Mouse (Mus musculus) stomach, embryonic 14.5 days (tissue): ENCODE data around the gene Shbg. TPM values are rescaled to one million over a fixed set of nuclear protein-coding genes. Genes with fewer than 3 reads are reported as not detected.
"Not testable (repeated sequence)": the region's sequence is repeated elsewhere in the genome, so short reads cannot be mapped to it uniquely, and the experiment has no call there.

ENCODE experiments used
- ATAC-seq: fragments of 200-750 bp; cut with Nextera tagmentation; 2 replicates; pipeline ENCODE4 v1.8.0; 2017; ENCODE audit warnings: low read depth, moderate TSS enrichment; ENCODE audit not compliant: insufficient number of reproducible peaks, insufficient read depth, low FRiP score
- H3K27ac ChIP-seq: fragments of 300-500 bp; sonication (generic); 2 replicates; pipeline ENCODE4 v1.5.1; 2014; ENCODE audit warnings: mild to moderate bottlenecking, low read length, moderate library complexity, mixed read lengths
- H3K27me3 ChIP-seq: fragments of 300-500 bp; sonication (generic); 2 replicates; pipeline ENCODE4 v1.6.1; 2014; ENCODE audit warnings: low read length, control low read depth, mixed read lengths; ENCODE audit not compliant: control insufficient read depth, insufficient read depth
- H3K36me3 ChIP-seq: fragments of 300-500 bp; sonication (generic); 2 replicates; pipeline ENCODE4 v1.6.1; 2014; ENCODE audit warnings: mild to moderate bottlenecking, control low read depth, low read length, moderate library complexity, mixed read lengths; ENCODE audit not compliant: control insufficient read depth, insufficient read depth
- H3K4me1 ChIP-seq: fragments of 300-500 bp; sonication (generic); 2 replicates; pipeline ENCODE4 v1.6.1; 2014; ENCODE audit warnings: low read length, control low read depth, mixed read lengths; ENCODE audit not compliant: control insufficient read depth, insufficient read depth
- H3K4me2 ChIP-seq: fragments of 300-500 bp; sonication (generic); replicated peaks from 2 replicates; pipeline ENCODE4 v1.6.1; 2014; ENCODE audit warnings: low read depth, low read length, control low read depth
- H3K4me3 ChIP-seq: fragments of 300-500 bp; sonication (generic); 2 replicates; pipeline ENCODE4 v1.5.1; 2014; ENCODE audit warnings: low read depth, low read length, control low read depth
- H3K9ac ChIP-seq: fragments of 300-500 bp; sonication (generic); replicated peaks from 2 replicates; pipeline ENCODE4 v1.6.1; 2014; ENCODE audit warnings: low read depth, mild to moderate bottlenecking, control low read depth, low read length, moderate library complexity, mixed read lengths
- H3K9me3 ChIP-seq: fragments of 300-500 bp; sonication (generic); 2 replicates; pipeline ENCODE4 v1.6.1; 2016; ENCODE audit warnings: low read depth, low read length, control low read depth; ENCODE audit not compliant: control insufficient read depth
- WGBS: fragments of 180-500 bp; shearing (Covaris S2); extraction: QIAGEN DNeasy Blood & Tissue Kit; methylation state at CpG from one replicate; pipeline ENCODE4 v1.1.7; 2014; 5-methylcytosine and 5-hydroxymethylcytosine counted together
- polyA plus RNA-seq: library from polyadenylated mRNA; unstranded; fragments of >200 nt; fragmentation: Nextera tagmentation; extraction: Ambion mirVana; gene quantifications from 2 replicates; pipeline ENCODE4 v1.2.1, GENCODE M21; 2014

Gene Shbg
- polyA plus RNA-seq, 1 experiment from 2014 or later = not detected

DNA sequence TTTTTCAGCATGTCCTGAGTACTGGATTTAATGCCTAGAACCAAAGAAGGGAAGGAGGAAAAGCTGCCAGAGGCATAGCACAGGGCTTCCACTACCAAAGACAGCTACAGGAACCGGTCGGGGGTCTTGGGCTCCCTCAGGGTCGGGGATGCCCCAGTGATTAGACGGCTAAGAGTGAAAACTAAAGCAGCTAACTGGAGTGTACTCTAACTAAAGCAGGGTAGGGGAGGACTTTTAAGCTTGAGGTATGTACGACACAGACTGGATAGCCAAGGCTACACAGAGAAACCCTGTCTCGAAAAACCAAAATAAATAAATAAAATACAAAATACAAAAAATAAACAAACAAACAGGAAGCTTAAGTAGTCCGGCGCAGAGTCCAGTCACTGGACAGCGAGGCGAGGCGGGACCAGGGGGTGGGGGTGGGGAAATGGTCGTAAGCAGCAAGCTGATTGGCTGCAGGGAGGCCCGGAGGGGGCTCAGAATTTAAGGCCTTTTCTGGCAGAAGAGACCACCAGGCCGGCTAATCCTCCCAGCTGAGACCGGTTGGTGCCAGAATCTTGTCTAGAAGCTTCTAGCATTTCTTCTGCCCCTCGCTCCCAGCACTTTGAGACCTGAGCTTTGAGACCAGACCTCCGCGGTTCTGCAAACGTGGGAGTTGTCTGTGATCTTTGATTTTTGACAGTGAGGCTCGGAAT is 4.0 kb upstream of the Shbg start, which contains the start of gene Sat2:
Sat2 (plus strand) TSS at position 454 of the 698 bp plus-strand sequence.
- H3K4me2 ChIP-seq = peak within 1 kb of the TSS; percentile 72
- no peaks in the 10 kb centered on the region for H3K9me3 ChIP-seq
- WGBS = 2% methylated on average over 20 of the region's 20 CpGs
- H3K36me3 ChIP-seq = no peaks in the 10 kb centered on the region
- peak within 1 kb of the TSS; percentile 59 for H3K9ac ChIP-seq
- H3K27ac ChIP-seq = peak within 1 kb of the TSS; percentile 46; the same call in 1 of the 2 replicates
- ATAC-seq = peak; percentile 86
- H3K4me3 ChIP-seq = peak within 1 kb of the TSS; percentile 39
- 0 out of 2 replicates have a peak, but pooled peaks cover 2% of the 10 kb centered on the region for H3K4me1 ChIP-seq
- H3K27me3 ChIP-seq = no peaks in the 10 kb centered on the region

GRCm38 (mm10) chr11:69620394-69621081 is 2.8 kb upstream of the Shbg start:
- WGBS = 76% methylated on average over 7 of the region's 7 CpGs
- ATAC-seq = no peak
- Histone ChIP-seq H3K9ac (no peak overlapping the region), H3K9me3 (no peaks in the 10 kb centered on the region), H3K4me3 (no peak overlapping the region), H3K4me1 (0 out of 2 replicates have a peak, but pooled peaks cover 2% of the 10 kb centered on the region), H3K27ac (no peak overlapping the region), H3K4me2 (no peak overlapping the region), H3K36me3 (no peaks in the 10 kb centered on the region), H3K27me3 (no peaks in the 10 kb centered on the region)

DNA sequence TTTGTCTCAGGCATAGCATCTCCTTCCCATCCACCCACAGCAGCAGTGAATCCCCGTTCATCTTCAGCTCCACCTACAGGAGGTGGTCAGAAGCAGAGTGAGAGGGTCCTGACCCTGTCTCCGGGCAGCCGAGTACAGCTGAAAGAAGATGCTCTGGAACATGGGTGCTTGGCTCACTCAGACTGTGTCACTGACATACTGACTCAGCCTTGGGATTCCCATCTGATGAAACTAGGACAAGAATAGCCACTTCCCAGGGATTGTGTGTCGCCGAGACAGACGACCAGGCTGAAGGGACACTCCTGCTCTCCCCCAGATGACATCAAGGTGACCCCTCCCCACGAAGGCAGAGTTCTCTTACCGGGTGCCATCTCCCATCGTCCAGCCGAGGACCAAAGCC is 924 bp downstream of the Shbg start:
- Histone ChIP-seq H3K4me1 (no peaks in the 10 kb centered on the region), H3K27ac (no peak overlapping the region), H3K27me3 (no peaks in the 10 kb centered on the region), H3K4me3 (no peak overlapping the region), H3K9me3 (no peaks in the 10 kb centered on the region), H3K4me2 (no peak overlapping the region), H3K9ac (no peak overlapping the region), H3K36me3 (no peaks in the 10 kb centered on the region)
- 44% methylated on average over 10 of the region's 10 CpGs for WGBS
- ATAC-seq = no peak

GRCm38 (mm10) chr11:69614257-69614588 is 3.5 kb downstream of the Shbg start:
- 52% methylated on average over 11 of the region's 11 CpGs for WGBS
- not testable (repeated sequence) for H3K27me3 ChIP-seq, H3K4me1 ChIP-seq, ATAC-seq, H3K9ac ChIP-seq, H3K9me3 ChIP-seq, H3K36me3 ChIP-seq, H3K27ac ChIP-seq, H3K4me3 ChIP-seq, H3K4me2 ChIP-seq

DNA sequence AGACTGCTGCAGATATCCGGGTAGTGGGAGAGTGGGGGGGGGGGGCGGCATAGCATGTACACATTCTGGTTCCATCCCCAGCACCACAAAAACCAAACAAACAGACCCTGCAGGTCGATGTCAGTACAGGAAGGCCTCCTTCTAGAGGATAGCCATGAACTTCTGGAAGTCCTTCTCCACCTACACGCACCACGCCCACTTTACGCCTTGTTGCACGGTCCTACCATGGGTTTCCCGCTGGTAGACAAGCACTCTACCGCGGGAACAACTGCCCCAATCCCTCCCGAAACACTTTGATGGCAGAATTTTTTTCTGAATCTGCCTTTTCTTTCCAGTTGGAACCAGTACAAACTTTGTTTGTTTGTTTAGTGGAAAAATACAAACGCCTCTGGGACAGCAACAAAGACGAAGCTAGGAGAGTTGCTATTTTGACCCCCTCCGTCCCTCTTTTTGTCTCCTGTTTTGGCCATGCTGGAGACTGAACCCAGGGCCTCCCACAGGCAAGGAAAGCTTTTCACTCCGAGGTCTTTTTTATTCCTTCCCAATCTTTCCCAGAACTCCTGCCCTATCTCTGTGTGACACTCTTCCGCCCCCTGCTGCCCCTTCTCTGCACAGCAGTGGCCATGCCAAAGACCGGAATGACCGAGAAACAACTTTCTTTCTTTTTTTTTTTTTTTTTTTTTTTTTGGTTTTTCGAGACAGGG is 4.0 kb downstream of the Shbg start:
- Histone ChIP-seq H3K9ac (no peak overlapping the region), H3K36me3 (no peaks in the 10 kb centered on the region), H3K4me1 (no peaks in the 10 kb centered on the region), H3K27ac (no peak overlapping the region), H3K27me3 (no peaks in the 10 kb centered on the region), H3K4me2 (no peak overlapping the region; the same call in 1 of the 2 replicates), H3K9me3 (no peaks in the 10 kb centered on the region), H3K4me3 (no peak overlapping the region)
- ATAC-seq = peak; percentile 67; the same call in 1 of the 2 replicates
- 12% methylated on average over 18 of the region's 19 CpGs for WGBS

DNA sequence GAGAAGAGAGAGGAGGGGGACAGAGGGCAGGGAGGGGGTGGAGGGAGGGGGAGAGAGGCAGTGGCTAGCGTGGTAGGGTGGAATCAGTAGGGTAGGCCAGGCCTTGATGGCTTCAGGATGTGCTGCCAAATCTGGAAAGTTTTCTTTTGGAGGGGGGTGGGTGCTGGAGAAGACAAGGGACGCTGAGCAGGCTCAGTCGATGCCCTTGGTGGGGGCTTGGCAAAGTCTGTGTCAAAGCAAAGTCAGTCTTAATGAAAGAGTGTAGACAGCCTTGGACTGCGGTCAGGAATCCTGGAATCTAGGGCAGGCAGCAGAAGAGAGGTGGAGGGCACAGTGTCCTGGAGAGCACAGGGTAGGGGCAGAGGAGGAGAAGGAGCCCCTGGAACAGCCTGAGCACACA is 6.8 kb downstream of the Shbg start:
- no peaks in the 10 kb centered on the region for H3K9me3 ChIP-seq
- no peaks in the 10 kb centered on the region for H3K27me3 ChIP-seq
- no peak overlapping the region for H3K4me3 ChIP-seq
- ATAC-seq = no peak
- no peaks in the 10 kb centered on the region for H3K36me3 ChIP-seq
- H3K27ac ChIP-seq = no peak overlapping the region
- no peaks in the 10 kb centered on the region for H3K4me1 ChIP-seq
- H3K9ac ChIP-seq = no peak overlapping the region
- 50% methylated on average over 4 of the region's 4 CpGs for WGBS
- no peak overlapping the region for H3K4me2 ChIP-seq

- 60% methylated on average over 7 of the region's 7 CpGs for WGBS
- ATAC-seq = no peak
- H3K27ac ChIP-seq = no peak overlapping the region
- no peaks in the 10 kb centered on the region for H3K9me3 ChIP-seq
- no peaks in the 10 kb centered on the region for H3K36me3 ChIP-seq
- no peak overlapping the region for H3K4me3 ChIP-seq
- no peak overlapping the region for H3K4me2 ChIP-seq
- no peaks in the 10 kb centered on the region for H3K27me3 ChIP-seq
- 0 out of 2 replicates have a peak, but pooled peaks cover 3% of the 10 kb centered on the region for H3K4me1 ChIP-seq
- H3K9ac ChIP-seq = no peak overlapping the region
These were observed 8.3 kb downstream of the Shbg start for GRCm38 (mm10) chr11:69609416-69609815.

DNA sequence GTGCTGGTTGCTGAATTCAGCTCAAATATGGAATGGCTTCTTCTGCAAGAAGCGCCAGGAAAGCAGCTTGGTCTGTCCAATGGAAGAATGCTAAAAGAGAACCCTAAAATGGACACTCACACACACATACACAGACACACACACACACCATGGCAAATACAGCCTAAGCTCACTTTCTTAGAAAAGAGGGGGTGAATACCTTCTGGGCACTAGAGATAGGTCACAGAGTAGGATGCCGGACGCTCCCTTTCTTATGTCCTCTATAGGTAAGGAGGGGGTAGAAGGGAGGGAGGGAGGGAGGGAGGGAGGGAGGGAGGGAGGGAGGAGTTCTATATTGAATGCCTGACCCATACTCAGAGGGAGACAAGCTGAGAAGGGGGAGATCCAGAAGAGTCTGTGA is 9.2 kb downstream of the Shbg start:
- no peak for ATAC-seq
- H3K9ac ChIP-seq = no peak overlapping the region
- 93% methylated on average over 3 of the region's 3 CpGs for WGBS
- H3K27ac ChIP-seq = no peak overlapping the region
- H3K4me3 ChIP-seq = no peak overlapping the region
- no peaks in the 10 kb centered on the region for H3K36me3 ChIP-seq
- no peaks in the 10 kb centered on the region for H3K27me3 ChIP-seq
- H3K9me3 ChIP-seq = no peaks in the 10 kb centered on the region
- H3K4me1 ChIP-seq = 0 out of 2 replicates have a peak, but pooled peaks cover 5% of the 10 kb centered on the region
- no peak overlapping the region for H3K4me2 ChIP-seq
